Mouse (Mus musculus) heart, adult 8-10 months (tissue): ENCODE results near the gene Cd209g. TPM values are rescaled to one million over a fixed set of nuclear protein-coding genes. Genes with fewer than 3 reads are reported as not detected.

Experiments used
- total RNA-seq, 4 experiments: library from RNA; stranded (reverse); gene quantifications; 2 replicates each; pipeline ENCODE4 v1.2.4; 2022

Gene Cd209g
- total RNA-seq, 4 experiments from 2014 or later, result 0.11 to 0.86 (median 0.34) TPM

Other genes starting within 250 kb of the Cd209g start
- gene Cd209b, start 207.3 kb upstream of the Cd209g start, total RNA-seq, result 1 to 10 TPM; 1.2 to 2.2 (median 1.5) TPM
- under 1 TPM in 3 of 4 experiments, not detected in 1; 0.25 to 0.54 (median 0.41) TPM for gene Cd209c, start 179.4 kb upstream of the Cd209g start, total RNA-seq
- 1 to 10 TPM in 1 of 4 experiments, under 1 TPM in 3; 0.63 to 1.8 (median 0.68) TPM for gene Cd209f, start 28.3 kb upstream of the Cd209g start, total RNA-seq
- 10 to 100 TPM; 19.0 to 26.0 (median 22.9) TPM for gene Evi5l, start 32.5 kb downstream of the Cd209g start, total RNA-seq
- gene Prr36, start 83.4 kb downstream of the Cd209g start, total RNA-seq, result not detected
- 1 to 10 TPM in 1 of 4 experiments, under 1 TPM in 3; 0.41 to 1.3 (median 0.87) TPM for gene Lrrc8e, start 92.7 kb downstream of the Cd209g start, total RNA-seq
- gene Map2k7, start 104.6 kb downstream of the Cd209g start, total RNA-seq, result 10 to 100 TPM; 69.9 to 84.0 (median 75.2) TPM
- under 1 TPM in 1 of 4 experiments, not detected in 3; 0.25 TPM for gene Gm49320, start 104.8 kb downstream of the Cd209g start, total RNA-seq
- gene Tgfbr3l, start 114.1 kb downstream of the Cd209g start, total RNA-seq, result 1 to 10 TPM; 1.7 to 5.0 (median 2.6) TPM
- gene Snapc2, start 119.0 kb downstream of the Cd209g start, total RNA-seq, result 10 to 100 TPM; 17.6 to 20.0 (median 19.3) TPM
- under 1 TPM; 0.37 to 0.87 (median 0.79) TPM for gene Ctxn1, start 125.2 kb downstream of the Cd209g start, total RNA-seq
- 100 to 1,000 TPM in 2 of 4 experiments, 10 to 100 TPM in 2; 94.0 to 109 (median 101) TPM for gene Timm44, start 141.8 kb downstream of the Cd209g start, total RNA-seq
- 1 to 10 TPM; 2.6 to 5.1 (median 3.4) TPM for gene Ccl25, start 191.1 kb downstream of the Cd209g start, total RNA-seq
- 10 to 100 TPM; 50.2 to 59.6 (median 53.7) TPM for gene Elavl1, start 191.3 kb downstream of the Cd209g start, total RNA-seq